Mouse (Mus musculus) hindbrain, embryonic 14.5 days (tissue): ENCODE results near the gene Nmt1. TPM values are rescaled to one million over a fixed set of nuclear protein-coding genes. Genes with fewer than 3 reads are reported as not detected.

Experiments
- ATAC-seq: fragments of 200-750 bp; cut with Nextera tagmentation; 2 replicates; pipeline ENCODE4 v1.8.0; 2017; ENCODE audit warnings: moderate number of reproducible peaks, mild to moderate bottlenecking, moderate TSS enrichment, moderate library complexity; ENCODE audit not compliant: low FRiP score
- DNase-seq: peaks from one replicate; pipeline ENCODE4 v3.0.0-alpha.2; 2015; ENCODE audit warnings: low spot score
- H3K27ac ChIP-seq: fragments of 300-500 bp; sonication (generic); 2 replicates; pipeline ENCODE4 v1.5.1; 2014; ENCODE audit warnings: mild to moderate bottlenecking, moderate library complexity
- H3K27me3 ChIP-seq: fragments of 300-500 bp; sonication (generic); 2 replicates; pipeline ENCODE4 v1.6.1; 2014; ENCODE audit warnings: mild to moderate bottlenecking, low read length, mixed read lengths; ENCODE audit not compliant: control insufficient read depth, insufficient read depth
- H3K36me3 ChIP-seq: fragments of 300-500 bp; sonication (generic); replicated peaks from 2 replicates; pipeline ENCODE4 v1.6.1; 2014; ENCODE audit not compliant: control insufficient read depth, insufficient read depth
- H3K4me1 ChIP-seq: fragments of 300-500 bp; sonication (generic); replicated peaks from 2 replicates; pipeline ENCODE4 v1.6.1; 2014; ENCODE audit warnings: antibody characterized with exemption, low read length, mixed read lengths; ENCODE audit not compliant: control insufficient read depth, insufficient read depth
- H3K4me2 ChIP-seq: fragments of 300-500 bp; sonication (generic); replicated peaks from 2 replicates; pipeline ENCODE4 v1.6.1; 2014; ENCODE audit warnings: mild to moderate bottlenecking, moderate library complexity
- H3K4me3 ChIP-seq: fragments of 300-500 bp; sonication (generic); replicated peaks from 2 replicates; pipeline ENCODE4 v1.5.1; 2014; ENCODE audit warnings: mild to moderate bottlenecking, low read length
- H3K9ac ChIP-seq: fragments of 300-500 bp; sonication (generic); 2 replicates; pipeline ENCODE4 v1.6.1; 2014
- H3K9me3 ChIP-seq: fragments of 300-500 bp; sonication (generic); 2 replicates; pipeline ENCODE4 v1.6.1; 2016; ENCODE audit warnings: low read length; ENCODE audit not compliant: control insufficient read depth
- WGBS: fragments of 180-500 bp; shearing (Covaris S2); extraction: QIAGEN DNeasy Blood & Tissue Kit; methylation state at CpG from one replicate; pipeline ENCODE4 v1.1.7; 2014; 5-methylcytosine and 5-hydroxymethylcytosine counted together
- polyA plus RNA-seq: library from polyadenylated mRNA; unstranded; fragments of >200 nt; fragmentation: Nextera tagmentation; extraction: Ambion mirVana; gene quantifications from 2 replicates; pipeline ENCODE4 v1.2.1, GENCODE M21; 2014

Nmt1 gene
- polyA plus RNA-seq, 1 experiment from 2014 or later = 31.8 TPM

DNA sequence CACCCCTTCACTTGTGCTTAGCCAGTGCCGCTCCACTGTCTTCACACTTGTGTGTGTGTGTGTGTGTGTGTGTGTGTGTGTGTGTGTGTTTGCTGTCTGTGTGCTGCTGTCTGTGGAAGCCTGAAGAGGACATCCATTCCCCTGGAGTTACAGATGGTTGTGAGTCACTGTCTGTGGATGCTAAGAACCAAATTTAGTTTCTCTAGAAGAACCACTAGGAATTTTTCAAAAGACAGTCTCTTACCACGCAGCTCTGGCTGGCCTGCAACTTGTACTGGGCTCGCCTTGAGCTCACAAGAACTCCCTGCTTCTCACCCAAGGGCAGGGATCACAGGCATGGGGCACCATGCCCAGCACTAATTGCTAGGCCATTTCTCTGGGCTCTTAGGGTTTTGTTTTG lies 5.0 kb downstream of the Nmt1 start:
- DNase-seq = no peak
- Histone ChIP-seq H3K36me3 (no peaks in the 10 kb centered on the region), H3K9ac (no peak overlapping the region), H3K27me3 (no peaks in the 10 kb centered on the region), H3K4me2 (no peak overlapping the region), H3K9me3 (no peaks in the 10 kb centered on the region), H3K27ac (no peak overlapping the region), H3K4me1 (peaks cover 9% of the 10 kb centered on the region), H3K4me3 (no peak overlapping the region)
- ATAC-seq = no peak
- 95% methylated on average over 3 of the region's 3 CpGs for WGBS

- Histone ChIP-seq H3K4me2 (no peak overlapping the region), H3K9me3 (no peaks in the 10 kb centered on the region), H3K4me1 (no peaks in the 10 kb centered on the region), H3K27ac (no peak overlapping the region), H3K27me3 (no peaks in the 10 kb centered on the region), H3K9ac (no peak overlapping the region), H3K36me3 (no peaks in the 10 kb centered on the region), H3K4me3 (no peak overlapping the region)
- 91% methylated on average over 6 of the region's 6 CpGs for WGBS
- ATAC-seq (no peak), DNase-seq (no peak)
Observed at GRCm38 (mm10) chr11:103035007-103035406, 7.0 kb downstream of the Nmt1 start.

- no peaks in the 10 kb centered on the region for H3K27me3 ChIP-seq
- H3K36me3 ChIP-seq = no peaks in the 10 kb centered on the region
- H3K9me3 ChIP-seq = no peaks in the 10 kb centered on the region
- WGBS = 89% methylated on average over 8 of the region's 8 CpGs
- H3K27ac ChIP-seq = no peak overlapping the region
- no peak overlapping the region for H3K9ac ChIP-seq
- H3K4me2 ChIP-seq = no peak overlapping the region
- no peak for DNase-seq
- no peaks in the 10 kb centered on the region for H3K4me1 ChIP-seq
- no peak overlapping the region for H3K4me3 ChIP-seq
- ATAC-seq = no peak
Observed at GRCm38 (mm10) chr11:103036881-103037465, 9.0 kb downstream of the Nmt1 start.

GRCm38 (mm10) chr11:103038037-103038436 lies 10.0 kb downstream of the Nmt1 start:
- Histone ChIP-seq H3K9me3 (no peaks in the 10 kb centered on the region), H3K9ac (no peak overlapping the region)

DNA sequence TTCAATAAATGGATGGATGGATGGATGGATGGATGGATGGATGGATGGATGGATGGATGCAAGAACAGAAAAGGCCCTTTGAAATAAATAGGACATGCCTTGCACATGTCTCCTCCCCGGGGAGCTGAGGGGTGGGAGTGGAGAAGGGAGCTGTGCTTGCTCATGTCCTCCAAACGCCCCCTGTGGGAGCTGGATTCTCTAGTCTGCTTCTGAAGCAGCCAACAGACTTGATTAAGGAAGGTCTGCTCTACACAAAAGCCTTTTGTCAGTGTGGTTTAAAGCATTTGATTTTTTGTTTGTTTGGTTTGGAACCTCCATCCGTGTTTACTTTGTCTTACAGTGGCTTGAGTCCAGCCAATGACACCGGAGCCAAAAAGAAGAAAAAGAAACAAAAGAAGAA lies 14.8 kb downstream of the Nmt1 start:
- H3K9ac ChIP-seq = no peak overlapping the region
- ATAC-seq = no peak
- no peaks in the 10 kb centered on the region for H3K9me3 ChIP-seq
- no peak overlapping the region for H3K4me2 ChIP-seq
- H3K4me1 ChIP-seq = no peaks in the 10 kb centered on the region
- no peaks in the 10 kb centered on the region for H3K27me3 ChIP-seq
- 71% methylated on average over 4 of the region's 4 CpGs for WGBS
- H3K27ac ChIP-seq = no peak overlapping the region
- H3K36me3 ChIP-seq = peaks cover 50% of the 10 kb centered on the region
- DNase-seq = no peak
- no peak overlapping the region for H3K4me3 ChIP-seq

More at GRCm38 (mm10) chr11:103038037-103038436, 10.0 kb downstream of the Nmt1 start:
- H3K36me3 ChIP-seq = peaks cover 3% of the 10 kb centered on the region; the same call in 1 of the 2 replicates
- no peak overlapping the region for H3K4me3 ChIP-seq
- H3K27ac ChIP-seq = no peak overlapping the region
- H3K4me2 ChIP-seq = no peak overlapping the region
- no peaks in the 10 kb centered on the region for H3K27me3 ChIP-seq
- no peak for DNase-seq
- no peaks in the 10 kb centered on the region for H3K4me1 ChIP-seq
- 88% methylated on average over 6 of the region's 6 CpGs for WGBS
- ATAC-seq = no peak

DNA sequence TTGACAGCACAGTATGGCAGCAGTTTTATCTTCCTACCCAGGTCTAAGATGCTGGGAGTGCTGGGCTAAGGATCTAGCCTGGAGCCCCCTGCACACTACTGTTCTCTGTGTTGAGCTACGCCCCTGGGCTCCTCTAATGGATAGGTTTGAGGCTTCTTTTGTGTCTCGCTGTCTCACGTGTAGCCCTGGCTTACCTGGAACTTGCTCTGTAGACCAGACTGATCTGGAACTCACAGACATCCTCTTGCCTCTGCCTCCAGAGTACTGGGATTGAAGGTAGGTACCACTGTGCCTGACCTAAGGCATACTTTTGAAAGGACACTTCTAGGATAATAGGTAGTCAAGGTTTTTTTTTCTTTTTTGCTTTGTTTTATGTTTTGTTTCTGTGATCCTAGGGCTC lies 16.0 kb downstream of the Nmt1 start:
- peaks cover 50% of the 10 kb centered on the region for H3K36me3 ChIP-seq
- H3K4me3 ChIP-seq = no peak overlapping the region
- no peaks in the 10 kb centered on the region for H3K4me1 ChIP-seq
- no peaks in the 10 kb centered on the region for H3K27me3 ChIP-seq
- 96% methylated on average over 3 of the region's 3 CpGs for WGBS
- no peak overlapping the region for H3K27ac ChIP-seq
- no peak for DNase-seq
- H3K4me2 ChIP-seq = no peak overlapping the region
- H3K9ac ChIP-seq = no peak overlapping the region
- H3K9me3 ChIP-seq = no peaks in the 10 kb centered on the region
- ATAC-seq = no peak

- ATAC-seq (no peak), DNase-seq (no peak)
- Histone ChIP-seq H3K9ac (no peak overlapping the region), H3K4me1 (no peaks in the 10 kb centered on the region), H3K4me2 (no peak overlapping the region), H3K4me3 (no peak overlapping the region), H3K27me3 (no peaks in the 10 kb centered on the region), H3K9me3 (no peaks in the 10 kb centered on the region), H3K36me3 (peaks cover 65% of the 10 kb centered on the region), H3K27ac (no peak overlapping the region)
- WGBS = 47% methylated on average over 8 of the region's 8 CpGs
Observed at GRCm38 (mm10) chr11:103046286-103046685, 18.3 kb downstream of the Nmt1 start.

DNA sequence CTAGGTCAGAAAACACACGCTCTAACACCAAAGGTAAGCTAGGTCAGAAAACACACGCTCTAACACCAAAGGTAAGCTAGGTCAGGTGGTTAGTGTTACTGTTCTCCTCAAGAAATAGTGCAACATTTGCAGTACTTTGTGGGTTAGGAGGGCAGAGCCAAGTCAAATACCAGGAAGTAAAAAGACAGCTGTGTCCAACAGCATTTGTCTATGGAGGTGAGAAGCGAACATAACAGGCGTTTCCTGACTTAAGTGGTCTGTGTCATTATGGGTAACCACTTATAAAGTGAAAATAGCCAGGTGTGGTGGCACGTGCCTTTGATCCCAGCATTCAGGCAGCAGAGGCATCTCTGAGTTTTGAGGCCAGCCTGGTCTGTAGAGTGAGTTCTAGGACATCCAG lies 21.6 kb downstream of the Nmt1 start:
- Histone ChIP-seq H3K27me3 (no peaks in the 10 kb centered on the region), H3K27ac (no peak overlapping the region), H3K4me3 (no peak overlapping the region), H3K36me3 (peaks cover 71% of the 10 kb centered on the region), H3K9me3 (no peaks in the 10 kb centered on the region), H3K4me1 (no peaks in the 10 kb centered on the region), H3K9ac (no peak overlapping the region), H3K4me2 (no peak overlapping the region)
- ATAC-seq (no peak), DNase-seq (no peak)
- WGBS = 97% methylated on average over 5 of the region's 5 CpGs

- H3K27ac ChIP-seq = no peak overlapping the region
- no peak overlapping the region for H3K9ac ChIP-seq
- DNase-seq (no peak), ATAC-seq (no peak)
- H3K4me3 ChIP-seq = no peak overlapping the region
- no peaks in the 10 kb centered on the region for H3K9me3 ChIP-seq
- no peaks in the 10 kb centered on the region for H3K4me1 ChIP-seq
- no peaks in the 10 kb centered on the region for H3K27me3 ChIP-seq
- H3K36me3 ChIP-seq = peaks cover 68% of the 10 kb centered on the region
- WGBS = 94% methylated on average over 9 of the region's 9 CpGs
- no peak overlapping the region for H3K4me2 ChIP-seq
Observed at GRCm38 (mm10) chr11:103050153-103050552, 22.2 kb downstream of the Nmt1 start.

DNA sequence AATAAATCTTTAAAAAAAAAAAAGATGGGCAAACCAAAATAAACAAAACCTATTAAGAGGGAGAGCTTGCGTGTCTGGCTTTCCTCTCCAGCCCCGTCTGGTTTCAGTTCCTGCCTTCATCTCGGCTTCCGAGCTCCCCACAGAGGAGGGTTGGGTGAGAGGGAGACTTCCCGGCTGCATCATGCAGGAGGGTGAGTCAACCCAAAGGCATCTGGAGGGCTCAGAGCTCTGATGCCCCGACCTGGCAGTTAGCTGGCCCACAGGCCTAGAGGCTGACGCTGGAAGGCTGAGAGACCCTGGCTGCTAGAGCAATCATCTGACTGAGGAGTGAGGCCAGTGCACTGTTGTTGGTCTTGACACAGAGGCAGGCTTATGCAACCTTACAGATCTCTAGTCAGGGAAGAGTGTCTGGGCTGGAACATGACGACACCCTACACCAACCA lies 23.3 kb downstream of the Nmt1 start:
- H3K36me3 ChIP-seq = peaks cover 68% of the 10 kb centered on the region
- no peak overlapping the region for H3K9ac ChIP-seq
- H3K4me3 ChIP-seq = no peak overlapping the region
- H3K4me2 ChIP-seq = no peak overlapping the region
- no peaks in the 10 kb centered on the region for H3K9me3 ChIP-seq
- H3K4me1 ChIP-seq = no peaks in the 10 kb centered on the region
- H3K27me3 ChIP-seq = no peaks in the 10 kb centered on the region
- 89% methylated on average over 8 of the region's 8 CpGs for WGBS
- ATAC-seq (no peak), DNase-seq (no peak)
- H3K27ac ChIP-seq = no peak overlapping the region
